Mouse (Mus musculus) natural killer cell, adult 2 months (primary cell): Measurements from ENCODE around the gene Vps36.

Source experiments
- DNase-seq, 2 experiments: peaks; one replicate each; pipeline ENCODE4 v3.0.0; 2022; ENCODE audit warnings: low spot score in 2 of 2

The Vps36 gene

DNA sequence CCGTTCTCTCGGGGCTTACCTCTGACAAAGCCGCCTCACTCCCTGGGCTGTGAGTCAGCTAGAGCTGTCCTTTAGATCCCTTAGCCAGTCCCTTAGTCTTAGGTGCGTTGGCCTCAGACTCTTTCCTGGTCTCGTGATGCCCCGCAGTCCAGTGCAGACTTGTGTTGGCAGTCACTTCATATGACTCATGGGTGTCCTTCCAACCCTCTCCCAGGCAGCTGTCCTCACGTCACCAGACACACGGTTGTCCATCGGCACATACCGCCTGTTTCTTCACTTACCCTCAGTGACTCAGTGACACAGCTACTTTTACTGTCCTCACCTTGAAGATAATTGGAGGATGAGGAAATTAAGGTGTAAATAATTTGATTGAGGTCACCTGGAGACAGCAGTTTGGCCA, 22.2 kb downstream of the Vps36 start:
- no peak for DNase-seq

DNA sequence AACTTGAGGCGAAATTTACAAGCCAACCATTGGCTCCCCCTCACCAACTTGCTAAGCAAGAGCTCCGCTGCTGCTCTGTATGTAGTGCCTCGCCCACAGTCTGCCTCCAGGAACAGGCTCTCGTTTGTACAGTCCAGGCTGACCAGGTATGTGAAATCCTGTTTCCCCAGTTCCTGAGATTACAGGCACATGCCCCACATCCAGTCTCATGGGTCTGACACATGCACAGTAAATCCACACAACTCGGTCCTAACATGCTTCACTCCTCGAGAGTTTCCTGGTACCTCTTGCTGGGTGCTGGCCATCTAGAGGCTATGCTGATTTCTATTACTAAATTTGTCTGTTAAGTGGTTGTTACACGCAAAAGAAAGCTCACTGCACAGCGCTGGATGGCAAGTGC, 33.8 kb downstream of the Vps36 start:
- no peak for DNase-seq

DNA sequence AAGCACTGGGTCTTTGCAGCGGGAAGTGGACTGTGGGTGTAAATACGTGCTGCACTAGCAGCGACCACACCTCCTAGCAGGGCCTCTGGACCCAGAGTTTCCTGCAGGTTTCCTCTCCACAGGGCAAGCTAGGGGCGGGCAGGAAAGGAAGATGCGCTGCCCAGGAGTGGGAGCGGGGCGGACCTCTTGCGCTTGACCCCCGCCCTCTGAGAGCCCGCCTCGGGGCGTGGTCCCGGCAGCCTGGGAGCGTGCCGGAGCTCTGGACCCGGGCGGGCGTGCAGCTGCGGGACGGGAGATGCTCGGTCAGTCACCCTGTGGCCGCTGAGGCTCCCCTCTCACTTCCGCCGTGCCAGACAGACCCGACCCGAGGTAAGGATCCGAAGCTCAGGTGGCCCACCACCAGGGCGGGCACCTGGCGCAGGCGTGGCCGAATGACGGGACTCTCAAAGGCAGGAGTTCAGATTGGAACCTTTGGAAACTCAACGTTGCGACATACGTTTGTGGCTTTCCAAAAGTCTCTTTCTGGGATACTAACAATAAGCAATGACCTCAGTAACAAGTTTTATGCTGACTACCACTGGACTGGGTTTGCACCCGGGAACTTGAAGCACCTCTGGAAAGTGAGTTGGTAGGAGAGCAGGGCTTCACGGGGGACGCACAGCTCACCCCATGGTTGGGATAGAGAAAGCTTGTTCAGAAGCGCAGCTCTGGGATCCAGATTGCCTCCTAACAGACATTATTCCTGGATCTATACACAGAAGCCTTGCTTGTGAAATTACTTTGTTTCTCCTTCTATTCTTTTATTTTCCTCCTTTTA, 34.7 kb downstream of the Vps36 start, which contains the start of gene Thsd1:
TSS of gene Thsd1 (plus strand) at position 253 of the 817 bp plus-strand sequence.
- no peak for DNase-seq

DNA sequence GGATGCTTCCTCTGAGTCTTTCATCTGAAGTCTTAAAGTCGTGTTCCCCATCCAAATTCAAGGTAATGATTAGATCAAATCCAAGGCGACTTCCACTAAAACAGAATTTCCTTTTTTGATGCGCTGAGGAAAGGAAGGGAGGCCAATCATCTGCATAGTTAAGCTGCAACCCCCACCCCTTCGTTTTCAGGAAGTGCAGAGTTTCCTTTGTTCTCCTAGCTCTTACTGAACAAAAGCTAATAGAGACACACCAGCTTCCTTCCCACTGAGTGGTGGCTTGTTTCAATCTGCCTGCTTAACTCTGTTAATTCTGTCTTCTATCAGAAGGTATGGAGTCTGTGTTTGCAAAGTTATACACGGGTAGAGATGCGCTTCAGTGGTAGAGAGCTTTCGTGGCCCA, 36.0 kb downstream of the Vps36 start:
- DNase-seq: no peak

DNA sequence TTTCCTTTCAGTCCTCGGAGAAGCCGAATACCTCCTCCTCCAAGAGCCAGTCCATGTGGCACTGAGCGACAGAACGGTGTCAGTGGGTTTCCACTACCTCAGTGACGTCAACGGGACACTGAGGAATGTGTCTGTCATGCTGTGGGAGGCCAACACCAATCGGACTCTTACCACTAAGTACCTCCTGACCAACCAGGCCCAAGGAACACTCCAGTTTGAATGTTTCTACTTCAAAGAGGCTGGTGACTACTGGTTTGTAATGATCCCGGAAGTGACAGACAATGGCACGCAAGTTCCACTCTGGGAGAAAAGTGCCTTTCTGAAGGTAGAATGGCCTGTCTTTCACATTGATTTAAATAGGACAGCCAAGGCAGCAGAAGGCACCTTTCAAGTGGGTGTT, 50.4 kb downstream of the Vps36 start:
- no peak for DNase-seq

DNA sequence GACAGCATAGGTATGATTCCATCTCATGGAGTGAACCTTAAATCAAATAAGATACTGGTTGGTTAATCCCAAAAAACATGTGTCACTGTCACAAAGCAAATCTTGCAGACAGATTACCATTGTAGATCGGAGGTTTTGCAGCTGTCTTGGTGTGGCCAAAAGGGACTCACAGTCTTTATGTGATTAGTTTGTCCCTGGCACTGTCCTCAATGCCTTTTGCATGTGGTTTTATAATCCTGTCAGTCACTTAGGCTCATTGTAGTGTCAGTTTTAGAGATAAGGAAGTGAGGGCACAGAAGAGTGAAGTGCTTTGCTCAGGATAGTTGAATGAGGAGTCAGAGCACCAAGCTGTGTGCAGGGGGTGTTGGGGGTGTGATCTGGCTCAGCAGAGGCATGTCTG, 53.1 kb downstream of the Vps36 start:
- DNase-seq: no peak

DNA sequence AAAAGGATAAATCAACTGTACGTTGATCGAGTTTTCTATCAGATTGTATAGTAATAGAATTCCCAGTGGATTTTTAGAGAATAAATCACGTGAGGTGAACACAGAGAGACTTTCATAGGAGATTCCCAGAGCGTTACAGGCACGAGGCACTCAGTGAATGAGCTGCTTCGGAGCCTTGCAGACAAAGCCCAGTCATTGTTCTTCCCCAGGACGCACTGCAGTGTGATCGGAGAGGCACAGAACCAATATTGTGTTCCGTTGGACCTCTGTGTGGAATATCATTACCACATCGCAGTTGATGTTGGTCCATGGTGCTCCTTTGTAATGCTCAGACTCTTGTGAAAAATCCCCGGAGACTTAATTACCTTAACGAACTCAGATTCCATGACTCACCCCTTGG, 55.3 kb downstream of the Vps36 start:
- no peak for DNase-seq

DNA sequence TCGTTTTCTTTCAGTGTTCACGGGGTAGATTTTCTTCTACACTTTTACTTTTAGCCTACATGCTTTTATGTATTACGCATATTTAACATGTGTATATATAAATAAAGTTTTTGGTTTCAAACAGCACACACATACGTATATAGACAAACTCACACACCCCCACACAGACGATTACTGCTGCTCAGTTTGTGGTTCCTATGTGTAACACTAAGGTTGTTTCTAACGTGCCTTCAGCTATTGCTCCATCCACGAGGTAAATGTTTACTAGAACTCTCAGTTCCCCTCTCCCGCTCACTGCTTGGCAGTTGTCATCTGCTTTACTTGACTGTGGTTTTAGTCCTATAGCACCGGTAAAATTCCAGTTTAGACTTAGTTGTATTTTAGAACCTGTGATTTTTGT, 56.5 kb downstream of the Vps36 start:
- DNase-seq: no peak

DNA sequence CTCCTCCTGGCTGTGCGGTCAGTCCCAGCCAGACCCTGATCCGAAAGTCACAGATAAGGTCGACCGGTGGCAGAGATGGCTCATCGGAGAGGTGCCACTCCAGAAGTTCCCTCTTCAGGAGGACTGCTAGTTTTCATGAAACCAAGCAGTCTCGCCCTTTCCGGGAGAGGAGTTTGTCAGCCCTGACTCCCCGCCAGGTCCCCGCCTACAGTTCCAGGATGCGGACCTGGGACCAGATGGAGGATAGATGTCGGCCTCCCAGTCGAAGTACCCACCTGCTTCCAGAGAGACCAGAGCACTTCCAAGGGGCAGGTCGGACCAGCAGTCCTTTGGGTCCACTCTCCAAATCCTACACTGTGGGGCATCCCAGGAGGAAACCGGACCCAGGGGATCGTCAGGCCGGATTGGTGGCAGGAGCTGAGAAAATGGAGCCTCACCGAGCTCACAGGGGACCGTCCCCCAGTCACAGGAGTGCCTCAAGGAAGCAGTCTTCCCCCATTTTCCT, 66.4 kb downstream of the Vps36 start:
- DNase-seq: no peak

DNA sequence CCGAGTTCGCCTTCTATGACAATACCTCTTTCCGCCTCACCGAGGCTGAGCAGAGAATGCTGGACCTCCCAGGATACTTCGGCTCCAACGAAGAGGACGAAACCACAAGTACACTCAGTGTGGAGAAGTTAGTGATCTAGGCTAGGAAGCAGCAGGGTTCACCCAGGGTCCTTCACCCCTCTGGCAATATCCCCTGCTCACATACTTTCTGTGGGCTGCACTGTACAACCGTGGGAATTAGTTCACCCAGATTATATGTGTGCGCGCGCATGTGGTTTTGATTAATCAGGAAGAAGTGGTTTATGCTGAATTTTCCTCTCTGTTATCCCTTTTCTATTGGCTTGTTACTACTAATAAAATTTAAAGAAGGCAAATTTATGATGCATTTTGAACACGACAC, 66.9 kb downstream of the Vps36 start:
- no peak for DNase-seq

DNA sequence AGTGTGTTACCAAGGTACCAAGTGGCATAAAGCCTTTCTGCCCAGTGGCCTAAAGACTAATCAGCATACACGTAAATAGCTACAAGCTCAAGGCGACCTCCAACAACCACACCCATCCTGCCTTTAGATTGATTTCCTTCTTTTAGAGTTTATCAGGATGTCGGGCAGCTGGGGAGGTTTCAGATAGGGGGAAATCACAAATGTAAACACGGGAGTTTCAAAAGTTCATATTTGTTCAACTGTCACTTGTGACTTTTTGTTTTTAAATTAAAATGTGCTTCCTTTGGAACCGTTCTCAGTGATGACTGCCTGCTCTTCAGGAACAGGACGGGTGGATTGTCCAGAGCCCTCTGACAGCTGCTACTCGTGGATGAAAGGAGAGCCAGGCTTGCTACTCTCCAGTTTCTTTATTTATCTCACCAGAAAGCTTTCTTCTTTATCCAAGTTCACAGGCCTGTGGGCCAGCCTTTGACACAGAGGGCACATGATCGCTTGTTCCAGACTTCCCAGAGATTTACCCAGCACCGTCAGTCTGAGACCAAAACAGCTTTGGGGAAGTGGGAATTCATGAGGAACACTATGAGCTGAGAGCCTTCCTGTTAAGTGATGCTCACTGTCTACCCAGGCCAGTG, 67.6 kb downstream of the Vps36 start:
- DNase-seq: no peak

DNA sequence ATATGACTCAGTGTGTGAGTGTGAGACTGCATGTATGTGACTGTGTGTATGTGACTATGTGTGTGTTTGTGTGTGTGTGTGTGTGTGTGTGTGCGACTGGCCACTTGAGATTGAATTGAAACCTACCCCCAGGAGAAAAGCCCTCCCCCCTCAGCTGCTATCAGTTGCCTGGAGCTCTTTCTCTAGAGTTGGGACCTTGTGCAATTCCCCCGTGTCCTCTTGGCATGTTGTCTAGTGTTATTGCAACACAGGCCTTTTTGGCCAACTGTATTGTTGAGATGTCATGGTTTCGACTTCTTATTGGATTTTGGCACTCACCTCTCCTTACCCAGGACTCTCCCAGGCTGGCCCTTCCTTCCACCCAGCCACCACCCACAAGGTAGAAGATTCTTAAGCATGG, 69.7 kb downstream of the Vps36 start:
- DNase-seq: no peak

DNA sequence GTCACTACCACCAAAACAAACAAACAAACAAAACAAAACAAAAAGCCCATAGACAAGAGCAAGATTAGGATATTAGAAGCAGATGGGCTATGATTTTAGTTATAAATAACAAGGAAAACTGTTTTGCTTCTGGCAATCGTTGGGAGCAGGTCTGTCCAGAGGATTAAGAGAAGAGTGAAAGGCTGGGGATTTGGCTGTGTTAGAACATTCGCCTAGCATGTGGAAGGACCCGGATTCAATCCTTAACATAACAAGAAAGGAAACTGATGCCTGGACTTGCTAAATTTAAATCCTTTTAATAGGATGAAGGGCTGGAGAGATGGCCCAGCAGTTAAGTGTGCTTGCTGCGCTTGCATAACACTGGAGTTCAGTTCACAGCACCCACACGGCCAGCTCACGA, 71.7 kb downstream of the Vps36 start:
- DNase-seq: no peak

DNA sequence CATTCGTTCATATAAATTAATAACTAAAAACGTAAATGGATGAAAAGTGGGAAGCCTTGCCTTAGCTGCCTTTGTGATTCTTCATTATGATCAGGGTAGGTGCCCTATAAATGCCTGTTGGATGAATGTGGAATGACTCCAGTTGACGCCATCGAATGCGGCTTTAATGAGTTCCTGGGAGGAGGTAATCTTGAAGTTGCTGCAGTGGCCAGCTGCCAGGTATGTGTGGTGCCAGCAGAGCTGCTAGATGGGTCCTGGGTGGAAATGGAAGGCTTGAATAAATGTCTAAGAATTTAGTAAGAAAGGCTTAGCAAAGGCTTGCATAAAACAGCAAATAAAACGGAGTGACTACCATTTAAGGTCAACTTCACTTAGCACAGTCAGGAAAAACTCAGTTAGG, 72.2 kb downstream of the Vps36 start:
- no peak for DNase-seq

DNA sequence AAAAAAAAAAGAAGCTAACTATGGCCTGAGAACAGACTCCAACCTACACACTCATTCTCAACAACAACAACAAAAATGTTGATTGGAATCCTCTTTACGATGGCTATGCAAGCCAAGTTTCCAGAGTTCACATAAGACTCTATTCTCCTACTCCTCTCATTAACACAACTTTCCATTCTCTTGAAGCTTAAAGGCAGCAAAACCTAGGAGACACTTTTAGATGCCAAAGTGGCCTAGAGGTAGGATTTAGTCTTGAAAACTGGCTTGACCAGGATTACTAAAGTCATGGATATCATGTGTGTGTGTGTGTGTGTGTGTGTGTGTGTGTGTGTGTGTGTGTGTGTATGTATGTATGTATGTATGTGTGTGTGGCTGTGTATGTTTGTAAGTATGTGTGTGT, 72.6 kb downstream of the Vps36 start:
- no peak for DNase-seq

DNA sequence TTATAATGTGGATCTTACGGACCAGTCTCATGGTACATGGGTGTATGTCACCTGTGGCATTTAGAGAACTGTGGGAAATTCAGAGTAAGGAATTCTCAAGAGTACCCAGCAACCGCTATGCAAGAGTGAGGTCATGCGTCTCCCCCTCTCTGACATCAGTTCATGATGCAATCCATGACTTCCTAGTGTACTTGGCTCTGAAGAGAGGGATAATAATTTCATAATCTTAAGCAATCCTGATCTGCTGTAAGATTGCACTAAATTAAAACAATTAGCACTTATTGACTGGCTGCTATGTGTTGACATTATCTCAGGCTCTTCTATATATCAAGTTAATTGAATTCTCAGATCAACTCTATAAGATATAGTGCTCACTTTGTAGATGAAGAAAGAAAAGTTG, 74.2 kb downstream of the Vps36 start:
- DNase-seq: no peak
